Mouse (Mus musculus) intestine, postnatal 0 days (tissue): ENCODE results near the gene Ptgfrn. TPM values are rescaled to one million over a fixed set of nuclear protein-coding genes. Genes with fewer than 3 reads are reported as not detected.

Experiments
- ATAC-seq: fragments of 200-750 bp; cut with Nextera tagmentation; 2 replicates; pipeline ENCODE4 v1.8.0; 2017; ENCODE audit warnings: mild to moderate bottlenecking, moderate TSS enrichment, moderate library complexity
- H3K27ac ChIP-seq: fragments of 300-500 bp; sonication (generic); 2 replicates; pipeline ENCODE4 v1.5.1; 2014; ENCODE audit warnings: mild to moderate bottlenecking, low read depth, low read length, moderate library complexity
- H3K27me3 ChIP-seq: fragments of 300-500 bp; sonication (generic); replicated peaks from 2 replicates; pipeline ENCODE4 v1.6.1; 2014; ENCODE audit warnings: low read length, mixed read lengths; ENCODE audit not compliant: control insufficient read depth, insufficient read depth
- H3K36me3 ChIP-seq: fragments of 300-500 bp; sonication (generic); 2 replicates; pipeline ENCODE4 v1.6.1; 2014; ENCODE audit warnings: mild to moderate bottlenecking, moderate library complexity; ENCODE audit not compliant: control insufficient read depth, insufficient read depth
- H3K4me1 ChIP-seq: fragments of 300-500 bp; sonication (generic); replicated peaks from 2 replicates; pipeline ENCODE4 v1.6.1; 2014; ENCODE audit warnings: antibody characterized with exemption, low read length, mixed read lengths; ENCODE audit not compliant: control insufficient read depth, insufficient read depth
- H3K4me2 ChIP-seq: fragments of 300-500 bp; sonication (generic); replicated peaks from 2 replicates; pipeline ENCODE4 v1.6.1; 2014; ENCODE audit warnings: low read depth, mild to moderate bottlenecking, moderate library complexity
- H3K4me3 ChIP-seq: fragments of 300-500 bp; sonication (generic); 2 replicates; pipeline ENCODE4 v1.5.1; 2014; ENCODE audit warnings: low read depth, low read length
- H3K9ac ChIP-seq: fragments of 300-500 bp; sonication (generic); 2 replicates; pipeline ENCODE4 v1.6.1; 2014; ENCODE audit warnings: mild to moderate bottlenecking, low read depth, low read length
- H3K9me3 ChIP-seq: fragments of 300-500 bp; sonication (generic); 2 replicates; pipeline ENCODE4 v1.6.1; 2016; ENCODE audit warnings: mixed run types; ENCODE audit not compliant: control insufficient read depth
- CTCF ChIP-seq: sonication (generic); IDR thresholded peaks from 2 replicates; pipeline ENCODE4 v1.5.1; 2016; ENCODE audit warnings: low read depth, mild to moderate bottlenecking, control low read depth, antibody characterized with exemption, moderate library complexity
- WGBS: fragments of 180-500 bp; shearing (Covaris S2); extraction: QIAGEN DNeasy Blood & Tissue Kit; methylation state at CpG from one replicate; pipeline ENCODE4 v1.1.7; 2014; 5-methylcytosine and 5-hydroxymethylcytosine counted together
- polyA plus RNA-seq: library from polyadenylated mRNA; unstranded; fragments of >200 nt; fragmentation: Nextera tagmentation; extraction: Ambion mirVana; gene quantifications from 2 replicates; pipeline ENCODE4 v1.2.1, GENCODE M21; 2015

Gene Ptgfrn
- polyA plus RNA-seq, 1 experiment from 2014 or later, result 5.6 TPM

DNA sequence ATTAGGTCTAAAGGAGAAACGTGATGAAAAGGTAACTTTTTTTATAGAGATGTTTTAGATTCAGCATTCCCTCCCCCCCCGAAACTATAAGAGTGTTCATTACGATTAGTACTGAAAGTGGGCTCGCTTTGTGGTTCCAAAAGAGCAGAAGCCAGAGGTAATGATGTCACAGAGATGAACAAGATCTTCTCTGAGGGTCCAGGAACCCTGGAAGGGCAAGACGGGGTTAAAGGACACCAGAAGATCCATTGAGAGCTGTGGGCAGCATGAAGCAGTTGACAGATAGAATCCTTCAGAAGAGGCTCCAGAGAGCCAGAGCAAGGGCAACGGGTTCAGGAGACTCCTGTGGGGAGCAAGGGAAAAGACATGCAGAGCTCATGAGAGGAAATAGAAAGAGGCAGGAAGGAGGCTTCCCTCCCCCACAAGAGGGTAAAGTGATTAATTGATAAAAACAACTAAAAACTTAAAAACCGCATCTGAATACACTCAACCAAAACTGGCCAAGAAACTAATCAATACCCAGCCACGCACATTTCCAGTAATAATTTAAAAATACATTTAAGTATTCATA lies 88.5 kb downstream of the Ptgfrn start:
- H3K4me1 ChIP-seq, result no peaks in the 10 kb centered on the region
- no peaks in the 10 kb centered on the region for H3K36me3 ChIP-seq
- no peaks in the 10 kb centered on the region for H3K27me3 ChIP-seq
- H3K27ac ChIP-seq, result no peak overlapping the region
- no peak overlapping the region for H3K4me2 ChIP-seq
- no peak for TF ChIP-seq CTCF
- H3K9ac ChIP-seq, result no peak overlapping the region
- no peak for ATAC-seq
- 81% methylated on average over 8 of the region's 8 CpGs for WGBS
- H3K9me3 ChIP-seq, result no peaks in the 10 kb centered on the region
- H3K4me3 ChIP-seq, result no peak overlapping the region

DNA sequence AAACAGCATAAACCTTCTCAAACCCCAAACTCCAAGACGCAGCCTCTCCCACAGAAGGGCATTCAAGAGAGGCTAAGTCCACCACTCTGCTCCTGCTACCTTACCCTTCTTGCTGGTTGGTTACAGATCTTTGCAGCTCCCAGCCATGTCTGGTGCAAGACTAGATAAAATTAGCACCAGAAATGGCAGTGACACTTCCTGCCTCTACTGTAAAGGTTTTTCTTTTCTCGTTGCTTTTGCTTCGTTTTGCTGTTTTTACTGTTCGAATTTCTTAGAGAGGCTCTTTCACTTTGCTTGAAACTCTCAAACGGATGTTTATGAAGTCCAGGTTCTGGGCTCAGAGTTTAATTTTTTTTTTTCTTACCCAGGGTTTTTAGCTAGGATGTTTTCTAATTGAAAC lies 89.0 kb downstream of the Ptgfrn start:
- H3K9me3 ChIP-seq, result no peaks in the 10 kb centered on the region
- H3K4me3 ChIP-seq, result no peak overlapping the region
- WGBS, result 67% methylated on average over 5 of the region's 5 CpGs
- no peak for TF ChIP-seq CTCF
- no peak overlapping the region for H3K9ac ChIP-seq
- no peak overlapping the region for H3K4me2 ChIP-seq
- no peak for ATAC-seq
- H3K4me1 ChIP-seq, result no peaks in the 10 kb centered on the region
- no peaks in the 10 kb centered on the region for H3K27me3 ChIP-seq
- no peak overlapping the region for H3K27ac ChIP-seq
- H3K36me3 ChIP-seq, result no peaks in the 10 kb centered on the region

DNA sequence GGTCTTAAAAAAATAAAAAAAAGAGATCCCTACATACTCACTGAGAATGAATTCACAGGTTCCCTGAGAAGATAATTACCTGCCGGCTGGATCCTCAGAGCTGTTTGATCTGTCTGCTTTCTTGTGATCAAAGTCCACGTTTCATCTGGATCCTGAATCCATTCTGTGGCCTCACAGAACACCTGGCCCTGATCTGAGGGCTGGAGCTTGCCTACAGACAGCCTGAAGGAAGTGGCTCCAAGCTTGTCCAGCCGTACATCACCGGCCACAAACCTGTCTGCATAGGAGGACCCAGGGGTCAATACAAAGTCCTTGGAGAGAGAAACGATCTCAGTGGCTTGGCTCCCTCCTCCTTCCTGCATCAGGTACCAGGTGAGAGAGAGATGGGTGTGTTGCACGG lies 91.6 kb downstream of the Ptgfrn start:
- H3K9me3 ChIP-seq, result no peaks in the 10 kb centered on the region
- H3K27ac ChIP-seq, result peak overlapping the region; percentile 68
- no peaks in the 10 kb centered on the region for H3K27me3 ChIP-seq
- H3K4me1 ChIP-seq, result peaks cover 6% of the 10 kb centered on the region; the same call in 1 of the 2 replicates
- TF ChIP-seq CTCF, result no peak
- H3K36me3 ChIP-seq, result no peaks in the 10 kb centered on the region
- H3K4me3 ChIP-seq, result no peak overlapping the region
- H3K9ac ChIP-seq, result peak overlapping the region; percentile 17; the same call in 1 of the 2 replicates
- H3K4me2 ChIP-seq, result peak overlapping the region; percentile 21
- 46% methylated on average over 6 of the region's 6 CpGs for WGBS
- peak; percentile 62 for ATAC-seq

DNA sequence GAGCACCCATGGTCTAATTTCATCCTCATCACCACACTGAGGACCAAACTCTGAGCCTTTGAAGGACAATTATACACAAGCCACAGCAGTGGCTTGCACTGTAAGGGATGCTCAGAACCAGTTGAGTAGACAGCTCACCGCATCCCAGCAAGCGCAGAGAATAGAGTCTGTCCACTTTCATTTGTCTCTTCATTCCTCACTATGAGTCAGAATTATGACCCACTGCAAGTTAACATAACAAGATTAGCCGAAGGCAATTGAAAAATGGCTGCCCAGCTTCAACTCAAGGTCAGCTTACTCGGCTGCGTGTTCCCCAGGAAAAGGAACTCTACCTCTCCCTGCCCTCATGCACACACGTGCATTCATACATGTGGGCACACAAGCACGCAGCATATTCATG lies 94.0 kb downstream of the Ptgfrn start:
- 71% methylated on average over 7 of the region's 7 CpGs for WGBS
- TF ChIP-seq CTCF, result no peak
- H3K4me3 ChIP-seq, result no peak overlapping the region
- no peak overlapping the region for H3K27ac ChIP-seq
- no peak for ATAC-seq
- peaks cover 6% of the 10 kb centered on the region; the same call in 1 of the 2 replicates for H3K4me1 ChIP-seq
- H3K9me3 ChIP-seq, result no peaks in the 10 kb centered on the region
- no peaks in the 10 kb centered on the region for H3K27me3 ChIP-seq
- no peak overlapping the region for H3K4me2 ChIP-seq
- no peak overlapping the region for H3K9ac ChIP-seq
- H3K36me3 ChIP-seq, result no peaks in the 10 kb centered on the region

DNA sequence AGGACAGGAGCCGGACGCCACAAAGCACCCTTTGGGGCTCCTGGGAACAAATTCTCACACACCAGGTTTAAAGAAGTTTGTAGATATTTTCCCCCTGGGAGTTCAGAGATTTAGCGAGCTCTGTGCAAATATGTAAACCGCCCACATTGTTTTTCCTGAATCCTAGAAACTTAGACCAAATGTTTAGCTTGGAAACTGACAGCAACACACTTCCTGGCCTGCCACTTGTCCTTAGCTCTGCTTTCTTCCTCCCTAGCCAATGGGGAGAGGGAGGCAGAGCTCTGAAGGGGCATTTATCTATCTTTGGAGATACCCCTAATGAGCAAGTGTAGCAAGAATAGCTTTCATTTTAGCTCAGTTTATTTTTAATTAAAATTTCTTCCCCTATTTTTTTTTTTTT lies 94.8 kb downstream of the Ptgfrn start:
- Histone ChIP-seq H3K27ac (no peak overlapping the region), H3K9me3 (no peaks in the 10 kb centered on the region), H3K36me3 (no peaks in the 10 kb centered on the region), H3K4me3 (no peak overlapping the region), H3K4me1 (peaks cover 6% of the 10 kb centered on the region; the same call in 1 of the 2 replicates), H3K4me2 (no peak overlapping the region; the same call in 1 of the 2 replicates), H3K27me3 (no peaks in the 10 kb centered on the region), H3K9ac (no peak overlapping the region)
- TF ChIP-seq CTCF, result no peak
- WGBS, result 54% methylated on average over 4 of the region's 4 CpGs
- ATAC-seq, result no peak

DNA sequence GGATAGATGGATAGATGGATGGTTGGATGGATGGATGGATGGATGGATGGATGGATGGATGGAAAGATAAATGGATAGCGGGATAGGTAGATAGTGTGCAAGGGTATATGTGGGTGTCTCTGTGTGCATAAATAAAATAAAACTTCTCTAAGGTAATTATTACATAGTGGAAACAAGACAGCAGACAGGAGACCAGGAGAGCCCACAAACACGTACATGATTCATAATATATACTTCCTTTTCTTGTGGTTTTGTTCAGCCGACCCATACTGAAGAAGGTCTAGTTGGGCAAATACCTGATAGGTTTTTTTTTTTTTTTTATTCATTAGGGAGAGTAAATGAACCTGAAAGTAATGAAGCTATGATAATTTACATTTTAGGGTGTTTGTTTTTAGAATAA lies 96.5 kb downstream of the Ptgfrn start:
- no peaks in the 10 kb centered on the region for H3K27me3 ChIP-seq
- no peak overlapping the region for H3K4me2 ChIP-seq
- peaks cover 6% of the 10 kb centered on the region; the same call in 1 of the 2 replicates for H3K4me1 ChIP-seq
- no peak overlapping the region for H3K4me3 ChIP-seq
- H3K27ac ChIP-seq, result no peak overlapping the region
- no peak overlapping the region for H3K9ac ChIP-seq
- no peaks in the 10 kb centered on the region for H3K36me3 ChIP-seq
- whole genome bisulfite sequencing, result 90% methylated on average over 3 of the region's 3 CpGs
- no peaks in the 10 kb centered on the region for H3K9me3 ChIP-seq
- no peak for ATAC-seq
- no peak for TF ChIP-seq CTCF
